Mouse (Mus musculus) CH12.LX (cell line): ENCODE results near the gene Pa2g4.

Source experiments
- CHD1 ChIP-seq: IDR thresholded peaks from 2 replicates; pipeline ENCODE4 v1.6.1; 2012; ENCODE audit warnings: low read depth, low read length, improper control_type of control experiment, inconsistent platforms
- CTCF ChIP-seq, 2 experiments: IDR thresholded peaks in 1 of 2; conservative IDR thresholded peaks in 1 of 2; 2 replicates each; pipeline ENCODE4 v1.5.1; 2011 to 2012; ENCODE audit warnings: low read depth in 2 of 2, low read length in 2 of 2, improper control_type of control experiment in 1 of 2, inconsistent platforms in 1 of 2, mild to moderate bottlenecking in 1 of 2, moderate library complexity in 1 of 2
- GABPA ChIP-seq: IDR thresholded peaks from 2 replicates; pipeline ENCODE4 v1.6.1; 2012; ENCODE audit warnings: low read depth, low read length, improper control_type of control experiment, inconsistent platforms; ENCODE audit not compliant: insufficient replicate concordance
- JUND ChIP-seq: conservative IDR thresholded peaks from 2 replicates; pipeline ENCODE4 v1.6.1; 2011; ENCODE audit warnings: low read depth, low read length, improper control_type of control experiment
- NELFE ChIP-seq: IDR thresholded peaks from 2 replicates; pipeline ENCODE4 v1.6.1; 2011; ENCODE audit warnings: low read depth, low read length, improper control_type of control experiment
- NRF1 ChIP-seq: IDR thresholded peaks from 2 replicates; pipeline ENCODE4 v1.6.1; 2014; ENCODE audit warnings: low read depth, mild to moderate bottlenecking, inconsistent platforms, low read length, improper control_type of control experiment, moderate library complexity
- ZC3H11A ChIP-seq: IDR thresholded peaks from 2 replicates; pipeline ENCODE4 v1.6.1; 2012; ENCODE audit warnings: low read depth, mild to moderate bottlenecking, inconsistent platforms, low read length, improper control_type of control experiment

DNA sequence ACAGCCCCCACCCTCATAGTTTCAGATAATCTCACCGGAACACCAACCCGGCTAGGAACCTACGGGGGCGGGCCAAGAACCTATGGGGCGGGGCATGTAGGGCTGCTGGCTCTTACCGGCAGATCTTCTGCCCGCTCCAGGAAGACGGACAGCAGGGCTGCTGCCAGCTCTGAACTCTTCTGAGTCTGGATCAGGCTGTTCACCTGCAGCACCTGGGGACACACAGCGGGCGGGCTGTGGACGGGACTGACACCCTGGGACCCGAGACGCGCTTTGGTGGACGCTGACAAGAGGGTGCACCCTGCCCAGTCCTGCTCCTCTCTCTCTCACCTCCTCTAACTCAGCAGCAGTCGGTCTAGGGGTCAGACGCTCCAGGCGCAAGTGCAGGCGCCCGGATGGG lies 49.8 kb downstream of the Pa2g4 start:
- TF ChIP-seq CHD1: no peak
- TF ChIP-seq CTCF (conservative IDR thresholded peaks at IDR 0.05 in 1 of 2, IDR thresholded peaks at IDR 0.05 in 1 of 2; ENCODE audit: low read depth in 2 of 2, low read length in 2 of 2): no peak
- no peak for TF ChIP-seq NRF1
- no peak for TF ChIP-seq GABPA
- no peak for TF ChIP-seq NELFE
- TF ChIP-seq JUND: no peak
- no peak for TF ChIP-seq ZC3H11A
